Mouse (Mus musculus) forebrain, embryonic 16.5 days (tissue): Measurements from ENCODE around the gene Icam5. TPM values are rescaled to one million over a fixed set of nuclear protein-coding genes. Genes with fewer than 3 reads are reported as not detected.
"Not testable (repeated sequence)": the region's sequence is repeated elsewhere in the genome, so short reads cannot be mapped to it uniquely, and the experiment has no call there.

Source experiments
- ATAC-seq: fragments of 200-750 bp; cut with Nextera tagmentation; 2 replicates; pipeline ENCODE4 v1.8.0; 2017; ENCODE audit warnings: mild to moderate bottlenecking, moderate library complexity
- H3K27ac ChIP-seq: fragments of 300-500 bp; sonication (generic); 2 replicates; pipeline ENCODE4 v1.5.1; 2014; ENCODE audit warnings: low read length, control low read depth
- H3K27me3 ChIP-seq: fragments of 300-500 bp; sonication (generic); replicated peaks from 2 replicates; pipeline ENCODE4 v1.6.1; 2014; ENCODE audit warnings: low read length; ENCODE audit not compliant: control insufficient read depth, insufficient read depth
- H3K36me3 ChIP-seq: fragments of 300-500 bp; sonication (generic); 2 replicates; pipeline ENCODE4 v1.6.1; 2014; ENCODE audit not compliant: control insufficient read depth, insufficient read depth
- H3K4me1 ChIP-seq: fragments of 300-500 bp; sonication (generic); replicated peaks from 2 replicates; pipeline ENCODE4 v1.6.1; 2014; ENCODE audit warnings: low read length; ENCODE audit not compliant: control insufficient read depth, insufficient read depth
- H3K4me2 ChIP-seq: fragments of 300-500 bp; sonication (generic); 2 replicates; pipeline ENCODE4 v1.6.1; 2014; ENCODE audit warnings: mild to moderate bottlenecking, low read length, control low read depth
- H3K4me3 ChIP-seq: fragments of 300-500 bp; sonication (generic); replicated peaks from 2 replicates; pipeline ENCODE4 v1.5.1; 2014; ENCODE audit warnings: mild to moderate bottlenecking, low read length, control low read depth
- H3K9ac ChIP-seq: fragments of 300-500 bp; sonication (generic); replicated peaks from 2 replicates; pipeline ENCODE4 v1.6.1; 2014; ENCODE audit warnings: low read depth, low read length, control low read depth
- H3K9me3 ChIP-seq: fragments of 300-500 bp; sonication (generic); 2 replicates; pipeline ENCODE4 v1.6.1; 2016; ENCODE audit warnings: low read length; ENCODE audit not compliant: control insufficient read depth
- WGBS: fragments of 180-500 bp; shearing (Covaris S2); extraction: QIAGEN DNeasy Blood & Tissue Kit; methylation state at CpG from one replicate; pipeline ENCODE4 v1.1.7; 2014; 5-methylcytosine and 5-hydroxymethylcytosine counted together
- polyA plus RNA-seq: library from polyadenylated mRNA; unstranded; fragments of >200 nt; fragmentation: Nextera tagmentation; extraction: Ambion mirVana; gene quantifications from 2 replicates; pipeline ENCODE4 v1.2.1, GENCODE M21; 2015

Gene Icam5
- polyA plus RNA-seq, 1 experiment from 2014 or later: 2.4 TPM

DNA sequence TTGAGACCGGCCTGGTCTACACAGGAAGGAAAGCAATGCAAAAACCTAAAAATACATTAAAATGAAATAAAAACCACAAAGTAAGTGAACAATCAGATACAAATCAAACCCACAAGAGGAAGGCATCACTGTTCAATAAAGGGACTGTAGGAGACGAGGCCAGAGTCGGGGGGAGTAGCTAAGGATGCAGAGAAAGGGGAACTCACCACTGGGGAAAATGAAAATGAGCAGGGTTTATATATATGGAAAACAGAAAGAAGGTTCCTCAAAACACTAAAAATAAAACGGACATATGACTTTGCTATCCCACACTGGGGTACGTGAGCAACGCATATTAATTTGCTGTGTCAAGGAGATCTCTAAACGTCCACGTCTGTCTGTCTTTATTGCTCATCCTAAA, 34.8 kb upstream of the Icam5 start:
- H3K4me2 ChIP-seq: no peak overlapping the region
- no peaks in the 10 kb centered on the region for H3K4me1 ChIP-seq
- no peak overlapping the region for H3K4me3 ChIP-seq
- H3K27me3 ChIP-seq: no peaks in the 10 kb centered on the region
- no peak for ATAC-seq
- no peaks in the 10 kb centered on the region for H3K36me3 ChIP-seq
- H3K9me3 ChIP-seq: no peaks in the 10 kb centered on the region
- 89% methylated on average over 8 of the region's 8 CpGs for WGBS
- H3K27ac ChIP-seq: no peak overlapping the region
- no peak overlapping the region for H3K9ac ChIP-seq

DNA sequence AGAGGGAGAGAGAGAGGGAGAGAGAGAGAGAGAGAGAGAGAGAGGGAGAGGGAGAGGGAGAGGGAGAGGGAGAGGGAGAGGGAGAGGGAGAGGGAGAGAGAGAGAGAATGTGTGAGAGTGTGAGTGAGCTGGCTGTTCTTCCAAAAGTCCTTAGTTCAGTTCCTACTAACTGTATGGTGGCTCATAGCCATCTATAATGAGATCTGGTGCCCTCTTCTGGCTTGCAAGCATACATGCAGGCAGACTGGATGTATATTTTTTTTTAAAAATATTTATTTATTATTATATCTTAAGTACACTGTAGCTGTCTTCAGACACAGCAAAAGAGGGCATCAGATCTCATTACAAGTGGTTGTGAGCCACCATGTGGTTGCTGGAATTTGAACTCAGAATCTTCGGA, 33.5 kb upstream of the Icam5 start:
- not testable (repeated sequence) for H3K4me3 ChIP-seq, H3K27ac ChIP-seq, H3K9me3 ChIP-seq, H3K27me3 ChIP-seq, ATAC-seq, H3K4me1 ChIP-seq, H3K36me3 ChIP-seq, H3K4me2 ChIP-seq, H3K9ac ChIP-seq
- 71% methylated on average over 1 of the region's 1 CpGs for WGBS

DNA sequence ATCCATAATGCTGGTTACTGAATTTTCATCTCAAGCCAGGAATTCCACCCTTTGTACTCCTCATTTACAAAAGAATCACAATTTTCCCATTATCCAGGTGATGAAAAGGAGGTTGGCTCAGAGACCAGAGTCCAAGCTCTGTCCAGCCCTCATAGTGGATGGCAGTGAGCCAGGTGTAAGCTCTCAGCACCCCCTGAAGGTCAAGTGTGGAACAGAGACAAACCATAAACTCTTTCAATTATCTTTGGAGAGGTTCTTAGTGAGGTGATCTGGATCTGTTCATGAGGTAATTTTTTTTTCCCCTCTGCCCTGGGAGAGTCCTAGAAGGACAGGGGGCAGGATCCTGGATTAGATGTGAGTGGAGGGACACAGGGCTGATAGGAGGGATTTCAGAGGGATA, 31.1 kb upstream of the Icam5 start:
- H3K9ac ChIP-seq: no peak overlapping the region
- no peak overlapping the region for H3K4me3 ChIP-seq
- no peak overlapping the region for H3K27ac ChIP-seq
- no peaks in the 10 kb centered on the region for H3K27me3 ChIP-seq
- H3K36me3 ChIP-seq: no peaks in the 10 kb centered on the region
- no peaks in the 10 kb centered on the region for H3K9me3 ChIP-seq
- H3K4me1 ChIP-seq: peaks cover 7% of the 10 kb centered on the region
- no peak for ATAC-seq
- no peak overlapping the region for H3K4me2 ChIP-seq

DNA sequence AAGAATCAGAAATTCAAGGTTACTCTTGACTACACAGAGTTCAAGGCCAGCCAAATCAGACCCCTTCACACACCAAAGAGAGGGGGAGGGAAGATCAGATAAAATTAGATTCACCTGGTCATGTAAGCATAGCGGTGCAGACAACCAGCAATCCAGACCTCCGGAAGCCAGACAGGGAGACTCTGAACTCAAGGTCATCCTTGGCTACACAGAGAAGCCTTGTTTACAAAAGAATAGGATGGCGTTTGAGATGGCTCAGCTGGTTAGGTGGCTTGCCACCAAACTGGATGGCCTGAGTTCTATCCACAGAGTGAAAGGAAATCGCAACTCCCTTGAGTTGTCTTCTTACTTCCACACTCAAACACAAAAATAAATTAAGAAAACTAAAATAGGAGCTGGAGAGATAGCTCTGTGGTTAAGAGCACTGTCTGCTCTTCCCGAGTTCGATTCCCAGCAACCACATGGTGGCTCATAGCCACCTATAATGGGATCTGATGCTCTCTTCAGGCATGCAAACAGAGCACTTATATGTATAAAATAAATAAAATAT, 30.1 kb upstream of the Icam5 start:
- no peak for ATAC-seq
- H3K27me3 ChIP-seq: no peaks in the 10 kb centered on the region
- peaks cover 7% of the 10 kb centered on the region for H3K4me1 ChIP-seq
- H3K4me3 ChIP-seq: no peak overlapping the region
- 80% methylated on average over 6 of the region's 6 CpGs for WGBS
- H3K27ac ChIP-seq: no peak overlapping the region
- no peaks in the 10 kb centered on the region for H3K9me3 ChIP-seq
- no peak overlapping the region for H3K9ac ChIP-seq
- peaks cover 4% of the 10 kb centered on the region; the same call in 1 of the 2 replicates for H3K36me3 ChIP-seq
- no peak overlapping the region for H3K4me2 ChIP-seq

DNA sequence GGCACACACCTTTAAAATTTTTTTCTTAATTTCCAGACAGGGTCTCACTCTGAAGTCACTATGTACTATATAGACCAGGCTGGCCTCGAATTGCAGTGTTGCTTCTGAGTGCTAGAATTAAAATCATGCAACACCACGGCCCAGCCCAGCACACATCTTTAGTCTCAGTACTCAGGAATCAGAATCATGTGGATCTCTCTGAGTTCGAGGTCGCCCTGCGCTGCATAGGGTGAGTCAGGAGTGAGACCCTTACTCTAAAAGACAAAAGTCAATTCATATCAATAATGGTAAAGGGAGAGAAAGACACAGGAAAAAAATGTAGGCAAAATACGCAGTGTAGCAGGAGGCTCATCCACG, 29.6 kb upstream of the Icam5 start:
- peak overlapping the region; percentile 97 for H3K4me3 ChIP-seq
- 13% methylated on average over 7 of the region's 7 CpGs for WGBS
- no peaks in the 10 kb centered on the region for H3K27me3 ChIP-seq
- H3K4me2 ChIP-seq: peak overlapping the region; percentile 85
- peaks cover 6% of the 10 kb centered on the region; the same call in 1 of the 2 replicates for H3K36me3 ChIP-seq
- H3K27ac ChIP-seq: peak overlapping the region; percentile 83
- peak; percentile 49; the same call in 1 of the 2 replicates for ATAC-seq
- H3K9me3 ChIP-seq: no peaks in the 10 kb centered on the region
- peak overlapping the region; percentile 87 for H3K9ac ChIP-seq
- peaks cover 7% of the 10 kb centered on the region for H3K4me1 ChIP-seq

DNA sequence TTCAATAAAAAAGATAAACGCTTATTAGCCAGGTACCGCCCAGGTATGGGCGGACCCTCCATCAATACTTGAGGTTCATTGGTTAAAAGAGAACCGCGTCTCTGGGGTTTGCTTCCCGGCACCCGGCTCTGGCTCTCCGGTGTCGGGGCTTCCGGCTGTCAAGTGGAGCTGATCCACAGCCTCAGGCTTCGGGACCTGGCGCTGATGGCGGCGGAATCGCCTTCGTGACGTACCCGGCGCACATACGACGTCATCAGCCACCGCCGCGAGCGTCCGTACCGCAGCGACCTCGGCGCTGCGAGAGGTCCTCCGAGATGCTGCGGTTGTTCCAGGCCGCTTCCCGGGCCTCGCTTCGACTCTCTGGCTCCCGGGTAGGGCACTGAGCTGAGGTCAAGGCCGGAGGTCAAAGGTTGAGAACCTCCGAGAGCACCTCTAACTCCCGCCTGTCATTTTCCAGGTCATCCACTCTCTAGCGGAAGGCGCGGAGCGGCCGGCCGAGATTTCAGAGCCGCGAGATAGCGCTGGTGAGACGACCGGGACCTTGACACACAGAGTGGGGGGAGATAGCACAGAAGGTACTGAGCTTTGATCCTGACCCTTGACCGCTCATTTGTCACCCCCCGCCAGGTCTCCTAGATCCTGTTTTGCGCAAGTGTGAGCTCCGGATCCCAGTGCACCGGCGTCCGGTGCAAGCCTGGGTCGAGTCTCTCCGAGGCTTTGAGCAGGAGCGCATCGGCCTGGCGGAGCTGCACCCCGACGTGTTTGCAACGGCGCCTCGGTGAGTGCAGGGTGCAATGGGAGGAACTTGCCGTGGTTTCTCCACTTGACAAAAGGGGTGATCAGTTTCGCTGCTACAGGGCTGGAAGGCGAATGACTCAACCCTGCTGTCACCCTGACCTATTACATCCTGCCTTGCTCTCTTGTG, 29.0 kb upstream of the Icam5 start, which contains the start of gene Mrpl4:
Gene Mrpl4, plus strand, starts transcription at position 112 of the 925 bp plus-strand sequence.
- H3K9ac ChIP-seq: peak within 1 kb of the TSS; percentile 87
- H3K27ac ChIP-seq: peak within 1 kb of the TSS; percentile 83
- no peaks in the 10 kb centered on the region for H3K9me3 ChIP-seq
- peak; percentile 93 for ATAC-seq
- peak within 1 kb of the TSS; percentile 97 for H3K4me3 ChIP-seq
- H3K4me2 ChIP-seq: peak within 1 kb of the TSS; percentile 85
- WGBS: under 1% methylated on average over 72 of the region's 72 CpGs
- H3K36me3 ChIP-seq: peaks cover 12% of the 10 kb centered on the region
- H3K27me3 ChIP-seq: no peaks in the 10 kb centered on the region
- H3K4me1 ChIP-seq: peaks cover 7% of the 10 kb centered on the region

- H3K36me3 ChIP-seq: peaks cover 16% of the 10 kb centered on the region
- 95% methylated on average over 10 of the region's 10 CpGs for WGBS
- H3K4me3 ChIP-seq: no peak overlapping the region
Measured at GRCm38 (mm10) chr9:21007313-21007952, 24.4 kb upstream of the Icam5 start.

DNA sequence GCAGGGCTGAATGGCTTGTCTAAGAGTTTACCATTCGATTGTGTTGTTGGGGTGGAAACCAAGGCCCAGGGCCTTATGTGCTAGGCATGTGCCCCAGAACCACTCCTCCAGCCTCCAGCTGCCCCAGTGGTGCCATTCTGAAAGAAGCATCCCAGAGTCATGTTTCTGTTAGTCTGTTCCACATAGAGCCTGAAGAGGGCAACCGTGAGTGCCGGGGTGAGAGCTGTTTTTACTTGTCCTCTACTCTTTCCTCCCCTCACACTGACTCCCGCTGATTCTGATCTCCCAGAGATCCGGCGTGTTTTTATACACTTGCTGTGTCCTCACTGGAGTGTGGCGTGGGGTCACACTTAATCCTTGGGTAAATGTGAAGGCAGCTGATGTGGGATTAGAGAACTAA, 23.9 kb upstream of the Icam5 start:
- Histone ChIP-seq H3K27me3 (no peaks in the 10 kb centered on the region; the same call in 1 of the 2 replicates), H3K4me2 (no peak overlapping the region), H3K27ac (no peak overlapping the region), H3K4me1 (peaks cover 7% of the 10 kb centered on the region), H3K4me3 (no peak overlapping the region), H3K9me3 (no peaks in the 10 kb centered on the region), H3K36me3 (peaks cover 16% of the 10 kb centered on the region), H3K9ac (no peak overlapping the region)
- ATAC-seq: no peak
- 82% methylated on average over 7 of the region's 7 CpGs for WGBS

More at GRCm38 (mm10) chr9:21007313-21007952, 24.4 kb upstream of the Icam5 start:
- Histone ChIP-seq H3K27me3 (no peaks in the 10 kb centered on the region; the same call in 1 of the 2 replicates), H3K4me2 (no peak overlapping the region), H3K4me1 (peaks cover 7% of the 10 kb centered on the region), H3K9me3 (no peaks in the 10 kb centered on the region), H3K27ac (no peak overlapping the region), H3K9ac (no peak overlapping the region)
- ATAC-seq: no peak

GRCm38 (mm10) chr9:21010362-21010761, 21.5 kb upstream of the Icam5 start:
- WGBS: 78% methylated on average over 2 of the region's 2 CpGs
- Histone ChIP-seq H3K27me3 (peaks cover 11% of the 10 kb centered on the region), H3K9ac (no peak overlapping the region), H3K4me1 (0 out of 2 replicates have a peak, but pooled peaks cover 2% of the 10 kb centered on the region), H3K27ac (no peak overlapping the region), H3K4me2 (no peak overlapping the region), H3K9me3 (no peaks in the 10 kb centered on the region), H3K36me3 (peaks cover 16% of the 10 kb centered on the region), H3K4me3 (no peak overlapping the region)
- ATAC-seq: no peak
